Mouse (Mus musculus) kidney, adult 2 months (tissue): ENCODE data around the gene Pramel5.
"Not testable (repeated sequence)": the region's sequence is repeated elsewhere in the genome, so short reads cannot be mapped to it uniquely, and the experiment has no call there.

ENCODE experiments used
- CTCF ChIP-seq: fragments of 200-500 bp; conservative IDR thresholded peaks from 2 replicates; pipeline ENCODE4 v1.5.1; 2011; ENCODE audit warnings: low read depth, mild to moderate bottlenecking, control low read depth, low read length, moderate library complexity, mixed read lengths; ENCODE audit not compliant: insufficient read depth, insufficient read length
- POLR2A ChIP-seq: fragments of 200-500 bp; IDR thresholded peaks from one replicate; pipeline ENCODE4 v1.6.1; 2011; ENCODE audit warnings: low read depth, low read length, control low read depth

GRCm38 (mm10) chr4:144329949-144330348 is 49.7 kb upstream of the Pramel5 start, which contains the start of gene Gm13128:
- not testable (repeated sequence) for TF ChIP-seq CTCF, POLR2A
